10 mouse cellular contexts compared by ENCODE assay signal in the genomic region with DNA sequence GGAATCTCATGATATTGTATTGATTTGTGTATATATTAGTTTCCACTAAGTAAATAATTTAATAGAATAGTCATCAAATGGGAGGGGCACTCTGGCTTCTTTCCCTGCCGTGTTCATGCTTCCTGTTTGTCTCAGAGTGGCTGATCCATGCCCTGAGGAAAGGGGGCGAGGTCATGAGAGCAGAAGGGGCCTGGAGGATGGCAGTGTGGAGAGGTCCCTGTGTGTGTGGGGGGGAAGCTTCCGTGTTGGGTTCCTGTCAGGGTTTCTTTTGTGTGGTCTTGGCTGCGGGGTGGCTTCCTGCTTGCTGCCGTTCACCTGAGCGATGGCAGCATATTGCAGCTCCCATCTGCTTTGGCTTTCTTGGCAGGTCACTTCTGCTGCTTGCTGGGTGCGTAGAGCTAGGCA.
DNase-seq lines count a peak whose midpoint lies in the region.
"Had no signal": no experiment of that assay in that cellular context is flagged by ENCODE, and none has a peak within 500 bp of the region (broad histone marks: within the 10 kb centered on the region; RNA-seq: fewer than 3 reads in every experiment).

No protein-coding gene starts in this region.

- H3K9me3 ChIP-seq in heart, embryonic 10.5 days, result no peaks in the 10 kb centered on the region
- H3K9me3 ChIP-seq: embryonic facial prominence, embryonic 13.5 days; liver, embryonic 13.5 days had no signal

- peak overlapping the region; percentile 36; the same call in 1 of the 2 replicates for H3K27ac ChIP-seq in heart, embryonic 10.5 days
- H3K27ac ChIP-seq: embryonic facial prominence, embryonic 13.5 days; liver, embryonic 13.5 days had no signal

- no peaks in the 10 kb centered on the region for H3K27me3 ChIP-seq in heart, embryonic 10.5 days (ENCODE audit: insufficient read depth, poor library complexity, severe bottlenecking)
- H3K27me3 ChIP-seq: embryonic facial prominence, embryonic 13.5 days; liver, embryonic 13.5 days had no signal

- no peak for DNase-seq in heart, embryonic 10.5 days (ENCODE audit: low spot score)
- DNase-seq in heart, postnatal 36 days, result no peak
- DNase-seq in CD4-positive helper T cell, adult 2 months (ENCODE audit: low read depth, low spot score), result peak; percentile 51
- peak; percentile 89 for DNase-seq in cerebellum, adult 9-10 months
- peak; percentile 52 for DNase-seq in lung, postnatal 14 days
- no peak for DNase-seq in layer of hippocampus, adult 9-11 months
- no peak for DNase-seq in urinary bladder, postnatal 4 days (ENCODE audit: low spot score in 2 of 2)
- DNase-seq in layer of hippocampus, adult 18-20 months (ENCODE audit: low spot score in 2 of 2), result no peak
- DNase-seq: liver, embryonic 13.5 days had no signal

- intact Hi-C loops in heart, postnatal 36 days (cut with DNase I), result loop anchor here (2.0 kb wide), 1 partner anchor 379 kb away; no protein-coding TSS in a partner anchor

- no peaks in the 10 kb centered on the region for H3K36me3 ChIP-seq in heart, embryonic 10.5 days
- H3K36me3 ChIP-seq: embryonic facial prominence, embryonic 13.5 days; liver, embryonic 13.5 days had no signal

- 59% methylated on average over 7 of the region's 7 CpGs for WGBS in heart, embryonic 10.5 days

- H3K4me1 ChIP-seq in heart, embryonic 10.5 days, result peaks cover 57% of the 10 kb centered on the region

- H3K4me3 ChIP-seq in heart, embryonic 10.5 days, result no peak overlapping the region
- H3K4me3 ChIP-seq: embryonic facial prominence, embryonic 13.5 days; liver, embryonic 13.5 days had no signal

Comparison
In these comparisons a context has a peak if more than half of its experiments do, and no peak if none do; other contexts are left out.
1. DNase-seq: peak in CD4-positive helper T cell, adult 2 months (single experiment), cerebellum, adult 9-10 months (single experiment) and lung, postnatal 14 days (single experiment); none in heart, embryonic 10.5 days (single experiment), heart, postnatal 36 days (0 of 2), layer of hippocampus, adult 9-11 months (single experiment), urinary bladder, postnatal 4 days (0 of 2) and layer of hippocampus, adult 18-20 months (0 of 2).